In genomic region chr13:110832442-110832841, GRCm38 (mm10) we compare ENCODE assay signal across 18 mouse cellular contexts.
"Had no signal": no experiment of that assay in that cellular context is flagged by ENCODE, and none has a peak within 500 bp of the region (broad histone marks: within the 10 kb centered on the region; RNA-seq: fewer than 3 reads in every experiment).

No protein-coding gene starts in this region.

- ATAC-seq: intestine, postnatal 0 days had no signal

- H3K4me2 ChIP-seq: liver, embryonic 13.5 days; lung, embryonic 15.5 days; neural tube, embryonic 12.5 days; neural tube, embryonic 15.5 days; stomach, embryonic 15.5 days had no signal

- H3K9me3 ChIP-seq: liver, embryonic 13.5 days; lung, embryonic 15.5 days; megakaryocyte, embryonic 14.5 days; neural tube, embryonic 12.5 days; neural tube, embryonic 15.5 days; stomach, embryonic 15.5 days had no signal

- DNase-seq: kidney, adult 2 months; kidney, postnatal 36 days; layer of hippocampus, postnatal 36 days; liver, embryonic 13.5 days; lung, postnatal 10 days; lung, postnatal 36 days; right cerebral cortex, adult 18-20 months; right cerebral cortex, postnatal 14 days; spleen, adult 18-20 months; thymus, postnatal 25 days had no signal

- H3K27ac ChIP-seq: kidney, postnatal 0 days; left cerebral cortex, adult 2 months; liver, embryonic 13.5 days; lung, embryonic 15.5 days; neural tube, embryonic 12.5 days; neural tube, embryonic 15.5 days; stomach, embryonic 15.5 days had no signal

- H3K27me3 ChIP-seq: liver, embryonic 13.5 days; lung, embryonic 15.5 days; megakaryocyte, embryonic 14.5 days; neural tube, embryonic 12.5 days; neural tube, embryonic 15.5 days; stomach, embryonic 15.5 days had no signal

- H3K4me3 ChIP-seq: left cerebral cortex, adult 2 months; liver, embryonic 13.5 days; lung, embryonic 15.5 days; megakaryocyte, embryonic 14.5 days; neural tube, embryonic 12.5 days; neural tube, embryonic 15.5 days; stomach, embryonic 15.5 days had no signal

- H3K4me1 ChIP-seq: liver, embryonic 13.5 days; neural tube, embryonic 12.5 days; neural tube, embryonic 15.5 days; stomach, embryonic 15.5 days had no signal

- H3K9ac ChIP-seq: liver, embryonic 13.5 days; lung, embryonic 15.5 days; neural tube, embryonic 12.5 days; neural tube, embryonic 15.5 days; stomach, embryonic 15.5 days had no signal

- H3K36me3 ChIP-seq: liver, embryonic 13.5 days; lung, embryonic 15.5 days; neural tube, embryonic 12.5 days; neural tube, embryonic 15.5 days; stomach, embryonic 15.5 days had no signal
